Mouse (Mus musculus) 416B (cell line): ENCODE data around the gene Dpy19l1.

Experiments used
- DNase-seq: peaks from one replicate; pipeline ENCODE4 v3.0.0; 2011; ENCODE audit warnings: low read depth

Dpy19l1 gene

GRCm38 (mm10) chr9:24503067-24503857 is at the start of gene Dpy19l1:
Gene Dpy19l1 (minus strand): TSS chr9:24503140.
- DNase-seq, result peak; percentile 79

- DNase-seq, result peak; percentile 24
These were observed 35.2 kb upstream of the Dpy19l1 start for GRCm38 (mm10) chr9:24538159-24538558.

DNA sequence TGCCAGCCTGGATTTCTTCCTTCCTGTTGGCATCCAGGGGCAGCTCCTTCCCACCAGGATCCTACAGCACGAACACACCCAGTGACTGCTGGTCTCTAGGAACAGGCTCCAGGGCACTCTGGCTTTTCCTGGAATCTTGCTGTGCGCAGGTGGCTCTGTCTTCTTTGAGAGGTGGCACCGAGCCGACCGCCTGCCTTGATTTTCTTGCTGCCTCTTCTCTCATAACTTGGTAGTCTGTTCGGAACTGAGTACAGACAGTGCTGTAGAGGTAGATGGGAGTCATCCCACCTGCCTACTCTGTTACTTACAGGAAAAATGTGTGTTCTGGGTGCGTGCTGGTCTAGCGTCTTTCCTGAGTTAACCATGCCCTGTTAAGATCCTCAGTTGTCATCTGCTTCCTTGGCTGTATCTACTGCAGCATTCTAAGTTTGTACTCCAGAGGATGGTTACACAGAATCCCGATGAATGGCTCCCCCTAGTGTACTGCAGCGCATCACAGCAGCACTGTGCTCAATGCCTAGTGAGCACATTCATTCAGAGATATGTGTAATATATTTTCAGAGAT is 13.7 kb upstream of the Dpy19l1 start:
- DNase-seq, result peak; percentile 60

GRCm38 (mm10) chr9:24514078-24514469 is 11.1 kb upstream of the Dpy19l1 start:
- DNase-seq, result no peak

DNA sequence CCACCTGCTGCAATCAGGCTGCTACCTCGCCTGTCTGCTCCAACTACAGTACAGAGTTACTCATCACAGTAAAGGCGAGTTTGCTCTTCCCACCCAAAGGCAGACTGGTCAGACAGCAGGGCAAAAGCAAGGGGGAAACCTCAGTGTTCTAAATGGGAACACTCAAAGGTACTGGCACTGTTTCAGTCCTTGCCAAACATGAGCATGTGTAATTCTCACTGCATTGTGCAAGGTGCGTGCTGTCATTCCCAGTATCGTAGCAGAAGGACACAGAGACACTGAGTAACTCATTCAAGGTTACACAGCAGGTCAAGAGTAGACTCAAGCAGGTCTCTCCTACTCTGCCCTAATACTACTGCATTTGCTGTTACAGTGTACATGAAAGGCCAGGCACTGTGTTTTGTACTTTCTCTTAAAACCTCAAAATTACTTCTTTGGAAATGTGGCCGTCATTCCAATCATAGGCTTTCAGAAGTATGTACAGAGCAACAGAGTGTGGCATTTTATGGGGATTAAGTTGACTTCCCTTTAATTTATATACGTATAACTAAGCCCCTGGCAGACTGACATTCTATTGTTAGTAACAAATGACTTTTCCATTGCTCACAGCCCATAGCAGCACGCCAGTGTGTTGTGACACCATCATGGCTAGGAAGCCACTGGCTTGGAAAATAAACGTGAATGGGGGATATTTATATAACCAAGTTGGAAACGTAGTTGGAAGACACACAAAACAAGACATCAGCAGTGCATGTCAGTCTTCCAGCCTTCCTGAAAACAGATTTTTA is 10.5 kb upstream of the Dpy19l1 start:
- no peak for DNase-seq

DNA sequence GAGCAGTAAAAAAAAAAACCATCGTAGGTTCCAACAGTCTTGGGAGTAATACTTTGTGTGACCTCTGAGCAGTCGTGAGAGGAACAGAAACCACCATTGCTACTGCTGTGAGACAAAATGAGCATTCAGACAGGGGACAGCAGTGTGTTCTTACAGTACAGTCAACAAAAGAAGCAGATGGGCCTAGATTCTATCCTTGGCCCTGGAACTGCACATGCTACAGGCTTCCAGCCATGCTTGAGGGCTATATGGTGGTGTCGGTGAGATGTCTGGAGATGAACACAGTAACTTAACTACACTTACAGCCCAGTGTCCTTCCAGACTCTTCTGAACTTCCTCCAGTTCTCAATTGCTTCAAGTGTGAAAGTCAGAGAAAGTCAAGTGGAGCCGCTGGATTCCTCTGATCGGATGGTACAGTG is 9.2 kb upstream of the Dpy19l1 start:
- DNase-seq, result no peak

- no peak for DNase-seq
These were observed 8.6 kb upstream of the Dpy19l1 start for GRCm38 (mm10) chr9:24511371-24512120.

DNA sequence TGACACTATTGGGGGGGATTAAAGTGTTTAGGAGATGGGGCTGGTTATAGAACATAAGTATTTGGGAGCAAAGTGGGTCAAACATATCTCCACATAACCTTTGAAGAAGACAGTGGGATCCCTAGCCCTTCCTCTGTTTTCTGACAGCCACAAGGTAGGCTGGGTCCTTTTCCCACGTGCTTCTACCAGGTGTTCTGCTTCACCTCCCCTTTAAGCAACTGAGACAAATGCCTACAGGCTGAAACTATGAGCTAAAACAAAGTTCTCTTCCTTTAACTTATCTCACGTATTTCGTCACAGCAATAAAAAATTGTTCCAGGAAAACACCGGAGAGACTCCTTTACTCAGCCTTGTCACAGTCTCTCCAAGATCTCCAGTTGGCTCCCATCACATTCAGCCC is 5.9 kb upstream of the Dpy19l1 start:
- no peak for DNase-seq

DNA sequence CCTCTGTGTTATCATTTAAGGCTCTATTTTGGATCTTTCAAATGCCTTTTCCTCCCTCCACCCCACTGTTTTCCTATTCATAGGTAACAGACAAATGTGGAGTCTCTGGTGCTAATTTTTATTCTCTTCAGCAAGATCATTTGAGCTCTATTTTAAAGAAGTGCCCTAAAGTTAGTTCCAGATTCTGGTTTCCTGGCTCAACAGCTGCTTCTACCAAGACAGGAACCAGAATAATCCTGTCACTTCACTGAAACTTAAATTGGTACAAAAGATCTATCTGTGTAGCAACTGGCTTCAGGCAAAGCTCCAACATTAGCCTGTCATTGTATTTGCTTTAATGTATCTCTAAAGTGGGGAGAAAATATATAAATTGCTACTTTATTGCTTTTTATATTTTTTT is 3.6 kb upstream of the Dpy19l1 start:
- DNase-seq, result no peak

GRCm38 (mm10) chr9:24505017-24505763 is 2.2 kb upstream of the Dpy19l1 start:
- peak; percentile 51 for DNase-seq

DNA sequence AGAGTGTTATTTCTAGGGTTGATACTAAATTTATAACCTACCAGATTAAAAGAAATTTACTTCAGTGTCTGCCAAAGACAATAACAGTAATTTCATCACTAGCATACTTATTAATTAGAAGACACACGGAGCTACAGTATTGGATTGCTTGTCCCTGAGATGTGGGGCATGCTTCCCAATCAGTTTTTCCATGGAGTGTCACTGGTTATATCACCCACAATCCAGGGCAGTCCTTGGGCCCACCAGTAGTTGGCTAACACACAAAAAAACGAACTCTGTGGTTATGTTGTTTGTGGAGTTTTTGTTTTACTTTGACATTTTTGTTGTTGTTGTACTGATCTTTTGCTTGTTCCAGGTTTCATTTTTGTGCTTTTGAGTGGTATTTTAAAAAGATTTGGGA is 1.4 kb upstream of the Dpy19l1 start:
- no peak for DNase-seq

DNA sequence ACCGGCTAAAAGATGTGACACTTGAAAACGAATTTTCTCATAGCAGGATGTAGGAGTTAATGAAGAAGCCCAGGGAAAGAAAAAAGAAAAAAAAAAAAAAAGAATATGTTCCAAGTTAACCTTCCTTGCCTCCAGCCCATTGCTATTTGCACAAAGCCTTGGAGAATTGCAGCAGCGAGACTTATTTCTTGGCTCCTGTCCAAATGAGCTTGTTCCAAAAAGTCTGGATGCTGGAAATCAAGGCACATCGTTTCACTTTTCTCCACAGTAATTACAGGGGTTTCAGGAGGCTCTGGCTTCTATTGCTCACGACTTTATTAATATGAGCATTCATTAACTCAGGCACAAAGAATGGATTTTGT is 899 bp upstream of the Dpy19l1 start:
- no peak for DNase-seq

DNA sequence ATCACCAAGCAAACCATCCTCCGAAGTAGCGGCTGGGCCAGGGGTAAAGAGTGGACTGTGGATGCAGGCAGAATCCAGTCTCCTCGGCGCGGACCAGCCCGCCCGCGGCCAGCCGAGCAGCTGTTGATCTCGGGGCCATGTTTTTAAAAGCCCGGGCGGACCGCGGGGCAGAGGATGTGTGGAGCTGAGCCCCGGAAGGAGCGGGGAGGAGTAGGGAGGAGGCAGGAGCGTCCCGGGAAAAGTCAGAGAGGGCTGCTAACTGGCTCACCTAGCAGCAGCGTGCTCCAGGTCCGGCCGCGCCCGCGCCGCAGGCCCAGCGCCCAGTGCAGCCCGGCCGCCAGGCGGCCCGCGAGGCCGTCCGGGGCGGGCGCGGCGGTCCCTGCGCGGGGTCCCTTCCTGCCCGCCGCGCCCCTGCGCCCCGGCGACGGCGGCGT is 352 bp downstream of the Dpy19l1 start:
- DNase-seq, result peak; percentile 45

- DNase-seq, result peak; percentile 68
These were observed 1.3 kb downstream of the Dpy19l1 start for GRCm38 (mm10) chr9:24501618-24502017.

DNA sequence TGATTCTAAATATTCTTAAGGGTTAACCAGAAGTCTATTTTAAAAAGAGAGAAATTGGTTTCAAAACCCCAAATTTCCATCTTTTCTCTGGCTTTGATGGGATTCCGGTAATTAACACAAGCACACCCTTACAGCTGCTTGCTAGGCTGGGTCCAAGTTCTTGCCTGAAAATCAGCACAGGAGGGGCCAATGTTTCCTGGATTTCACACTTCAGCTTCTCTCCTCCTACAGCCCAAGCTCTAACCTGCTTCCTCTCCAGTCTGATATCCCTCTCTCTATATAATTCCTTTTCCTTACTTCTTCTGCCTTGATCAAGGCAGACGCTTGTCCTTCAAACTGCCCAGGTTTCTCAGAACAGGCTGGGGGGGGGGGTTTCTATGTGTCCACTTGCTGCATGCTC is 6.7 kb downstream of the Dpy19l1 start:
- no peak for DNase-seq

DNA sequence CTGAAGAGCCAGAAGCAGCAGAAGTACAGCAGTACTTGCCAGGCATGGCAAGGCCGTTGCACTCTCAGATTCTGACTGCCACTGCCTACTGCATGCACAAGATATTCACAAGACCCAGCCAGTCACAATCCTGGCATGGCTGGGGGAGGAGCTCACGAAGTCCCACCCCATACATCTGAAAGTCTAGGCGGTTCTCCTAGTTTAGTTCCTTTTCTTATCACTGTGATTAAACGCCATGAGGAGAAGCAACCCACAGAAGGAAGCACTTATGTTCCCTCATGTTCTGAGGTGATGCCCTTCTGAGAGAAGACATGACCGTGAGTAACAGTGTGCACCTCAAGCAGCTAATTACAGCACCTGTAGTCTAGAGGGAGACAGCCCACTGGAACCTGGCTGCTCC is 12.4 kb downstream of the Dpy19l1 start:
- no peak for DNase-seq

- no peak for DNase-seq
These were observed 14.4 kb downstream of the Dpy19l1 start for GRCm38 (mm10) chr9:24488425-24489104.

DNA sequence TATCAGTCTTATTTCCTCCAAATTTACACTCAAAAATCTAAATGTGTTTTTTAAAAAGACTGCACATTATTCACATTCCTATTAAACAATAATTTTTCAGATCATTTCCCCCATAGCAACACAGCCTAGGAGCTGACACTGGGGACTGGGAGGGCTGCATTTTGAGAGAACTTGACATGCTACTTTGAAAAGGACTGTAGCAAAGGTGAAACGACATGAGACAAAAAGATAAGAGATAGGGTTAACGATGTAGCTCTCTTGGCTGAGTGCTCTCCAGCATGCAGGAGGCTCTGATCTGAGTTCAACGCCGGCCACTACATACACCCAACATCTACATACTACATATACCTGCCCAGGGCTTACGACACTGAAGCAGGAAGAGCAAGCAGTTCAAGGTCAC is 20.6 kb downstream of the Dpy19l1 start:
- no peak for DNase-seq

DNA sequence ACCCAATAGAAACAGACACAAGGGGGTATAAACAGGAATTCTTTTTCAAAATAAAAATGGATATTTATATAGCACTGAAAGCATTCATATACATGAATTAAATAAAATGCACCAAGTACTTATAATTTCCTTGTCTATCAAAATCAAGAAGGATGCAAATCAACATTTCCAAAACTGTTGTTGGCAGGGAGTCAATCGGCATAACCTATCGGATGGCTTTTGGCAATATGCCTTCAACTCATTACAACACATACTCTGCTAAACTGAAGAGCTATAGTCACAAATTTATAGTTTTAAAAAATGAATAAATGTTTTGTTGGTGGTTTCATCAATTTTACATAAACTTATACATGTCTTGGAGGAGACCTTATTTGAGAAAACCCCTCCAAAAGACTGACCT is 25.7 kb downstream of the Dpy19l1 start:
- no peak for DNase-seq

- DNase-seq, result no peak
These were observed 29.1 kb downstream of the Dpy19l1 start for GRCm38 (mm10) chr9:24473824-24474223.

GRCm38 (mm10) chr9:24472514-24472913 is 30.4 kb downstream of the Dpy19l1 start:
- peak; percentile 3 for DNase-seq
